Mouse (Mus musculus) forebrain, embryonic 12.5 days (tissue): ENCODE results near the gene Gm20715. TPM values are rescaled to one million over a fixed set of nuclear protein-coding genes. Genes with fewer than 3 reads are reported as not detected.
"Not testable (repeated sequence)": the region's sequence is repeated elsewhere in the genome, so short reads cannot be mapped to it uniquely, and the experiment has no call there.

Experiments used
- ATAC-seq: fragments of 200-750 bp; cut with Nextera tagmentation; 2 replicates; pipeline ENCODE4 v1.8.0; 2017; ENCODE audit warnings: moderate TSS enrichment; ENCODE audit not compliant: low FRiP score
- H3K27ac ChIP-seq: fragments of 300-500 bp; sonication (generic); 2 replicates; pipeline ENCODE4 v1.5.1; 2016; ENCODE audit warnings: mild to moderate bottlenecking
- H3K27me3 ChIP-seq: fragments of 300-500 bp; sonication (generic); 2 replicates; pipeline ENCODE4 v1.6.1; 2016; ENCODE audit warnings: mild to moderate bottlenecking
- H3K36me3 ChIP-seq: fragments of 300-500 bp; sonication (generic); replicated peaks from 2 replicates; pipeline ENCODE4 v1.6.1; 2016; ENCODE audit warnings: mild to moderate bottlenecking
- H3K4me1 ChIP-seq: fragments of 300-500 bp; sonication (generic); 2 replicates; pipeline ENCODE4 v1.6.1; 2016
- H3K4me2 ChIP-seq: fragments of 300-500 bp; sonication (generic); 2 replicates; pipeline ENCODE4 v1.6.1; 2016; ENCODE audit warnings: mild to moderate bottlenecking, moderate library complexity
- H3K4me3 ChIP-seq: fragments of 300-500 bp; sonication (generic); replicated peaks from 2 replicates; pipeline ENCODE4 v1.5.1; 2016; ENCODE audit warnings: mild to moderate bottlenecking
- H3K9ac ChIP-seq: fragments of 300-500 bp; sonication (generic); 2 replicates; pipeline ENCODE4 v1.6.1; 2016; ENCODE audit warnings: mild to moderate bottlenecking
- H3K9me3 ChIP-seq: fragments of 300-500 bp; sonication (generic); 2 replicates; pipeline ENCODE4 v1.6.1; 2016
- WGBS: fragments of 180-500 bp; shearing (Covaris S2); methylation state at CpG from one replicate; pipeline ENCODE4 v1.1.7; 2016; 5-methylcytosine and 5-hydroxymethylcytosine counted together
- polyA plus RNA-seq: library from polyadenylated mRNA; unstranded; fragments of >200 nt; fragmentation: Nextera tagmentation; extraction: Ambion mirVana; gene quantifications from 2 replicates; pipeline ENCODE4 v1.2.1, GENCODE M21; 2016

Gene Gm20715
- polyA plus RNA-seq, 1 experiment from 2014 or later: not detected

DNA sequence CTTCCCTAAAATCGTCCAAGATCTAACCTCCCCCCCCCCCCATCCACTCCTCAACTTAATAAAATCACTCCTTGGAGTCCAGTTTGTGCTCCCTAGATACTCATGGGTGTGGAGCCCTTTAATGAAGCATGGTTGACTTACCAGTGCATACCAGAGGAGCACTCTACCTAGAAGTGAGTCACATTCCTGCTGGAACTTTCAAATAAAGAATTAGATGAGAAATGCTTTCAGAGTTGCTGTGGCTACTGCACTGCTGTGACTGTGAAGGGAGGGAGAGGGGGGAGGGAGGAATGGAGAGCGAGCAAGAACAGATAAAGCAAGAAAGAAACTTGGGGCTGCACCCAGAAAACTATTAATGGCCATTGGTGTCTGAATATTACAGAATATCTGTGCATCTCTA is 31.1 kb downstream of the Gm20715 start:
- H3K9me3 ChIP-seq: no peaks in the 10 kb centered on the region
- WGBS: 77% methylated on average over 2 of the region's 2 CpGs

DNA sequence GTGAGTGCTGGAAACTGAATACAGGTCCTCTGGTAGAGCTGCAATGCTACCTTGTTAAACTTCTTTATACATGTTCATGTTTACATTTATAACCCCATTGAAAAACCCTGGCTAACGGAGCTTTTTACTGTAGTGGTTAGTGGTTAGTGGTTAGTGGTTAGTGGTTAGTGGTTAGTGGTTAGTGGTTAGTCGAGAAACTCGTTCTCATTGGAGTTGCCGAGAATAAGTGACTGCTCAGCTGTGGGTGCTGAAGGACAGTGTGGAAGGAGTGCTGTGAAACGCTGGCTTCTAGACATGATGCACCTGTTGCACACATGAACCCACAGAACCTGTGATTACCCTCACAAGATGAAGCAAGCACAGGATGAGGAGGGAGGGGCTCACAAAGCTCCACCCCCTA is 37.7 kb downstream of the Gm20715 start:
- Histone ChIP-seq H3K27ac (no peak overlapping the region), H3K9me3 (0 out of 2 replicates have a peak, but pooled peaks cover 5% of the 10 kb centered on the region), H3K36me3 (no peaks in the 10 kb centered on the region), H3K4me2 (no peak overlapping the region), H3K4me3 (no peak overlapping the region), H3K27me3 (no peaks in the 10 kb centered on the region), H3K9ac (no peak overlapping the region), H3K4me1 (no peaks in the 10 kb centered on the region)
- WGBS: 90% methylated on average over 5 of the region's 5 CpGs
- no peak for ATAC-seq

More for the DNA sequence above, 31.1 kb downstream of the Gm20715 start:
- no peak for ATAC-seq
- Histone ChIP-seq H3K4me2 (no peak overlapping the region), H3K27ac (no peak overlapping the region), H3K36me3 (no peaks in the 10 kb centered on the region), H3K9ac (no peak overlapping the region), H3K4me1 (no peaks in the 10 kb centered on the region), H3K4me3 (no peak overlapping the region), H3K27me3 (no peaks in the 10 kb centered on the region)

GRCm38 (mm10) chr7:6455868-6456267 is 45.8 kb downstream of the Gm20715 start, which contains the start of gene Olfr1336:
Gene Olfr1336 (plus strand): TSS chr7:6456168.
- no peaks in the 10 kb centered on the region for H3K36me3 ChIP-seq
- no peak within 1 kb of the TSS for H3K27ac ChIP-seq
- H3K9ac ChIP-seq: no peak within 1 kb of the TSS
- H3K27me3 ChIP-seq: no peaks in the 10 kb centered on the region
- H3K4me1 ChIP-seq: no peaks in the 10 kb centered on the region
- no peak for ATAC-seq
- H3K4me3 ChIP-seq: no peak within 1 kb of the TSS
- H3K9me3 ChIP-seq: peaks cover 2% of the 10 kb centered on the region; the same call in 1 of the 2 replicates
- no peak within 1 kb of the TSS for H3K4me2 ChIP-seq

DNA sequence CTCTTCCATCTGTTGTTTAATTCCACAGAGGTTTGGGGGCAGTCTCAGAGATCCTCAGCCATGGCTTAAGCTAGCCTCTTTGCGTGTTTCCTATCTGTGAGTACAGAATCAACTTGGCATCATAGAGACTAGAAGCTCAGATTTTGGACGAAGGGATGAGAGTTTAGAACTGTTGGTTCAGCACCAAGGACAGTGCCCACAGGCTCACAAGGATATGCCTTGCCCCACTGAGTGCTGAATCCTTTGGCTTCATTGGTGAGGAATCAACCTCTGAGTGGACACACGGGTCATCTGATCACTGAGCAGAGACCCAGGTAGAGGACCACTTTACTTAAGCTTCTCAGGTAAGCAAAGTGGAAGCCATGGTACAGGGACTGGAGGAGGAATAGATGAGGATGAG is 46.3 kb downstream of the Gm20715 start:
- Histone ChIP-seq H3K27me3 (no peaks in the 10 kb centered on the region), H3K4me1 (no peaks in the 10 kb centered on the region), H3K27ac (no peak overlapping the region), H3K9ac (no peak overlapping the region), H3K4me3 (no peak overlapping the region), H3K9me3 (peaks cover 5% of the 10 kb centered on the region; the same call in 1 of the 2 replicates), H3K4me2 (no peak overlapping the region), H3K36me3 (no peaks in the 10 kb centered on the region)
- ATAC-seq: no peak
- 55% methylated on average over 3 of the region's 3 CpGs for WGBS

GRCm38 (mm10) chr7:6466951-6467350 is 56.9 kb downstream of the Gm20715 start, which contains the start of gene Olfr1346:
Gene Olfr1346 (plus strand): TSS chr7:6467101.
- no peak for ATAC-seq
- Histone ChIP-seq H3K4me3 (no peak within 1 kb of the TSS), H3K4me2 (no peak within 1 kb of the TSS), H3K4me1 (no peaks in the 10 kb centered on the region), H3K9me3 (no peaks in the 10 kb centered on the region), H3K36me3 (no peaks in the 10 kb centered on the region), H3K27me3 (no peaks in the 10 kb centered on the region), H3K9ac (no peak within 1 kb of the TSS), H3K27ac (no peak within 1 kb of the TSS)

DNA sequence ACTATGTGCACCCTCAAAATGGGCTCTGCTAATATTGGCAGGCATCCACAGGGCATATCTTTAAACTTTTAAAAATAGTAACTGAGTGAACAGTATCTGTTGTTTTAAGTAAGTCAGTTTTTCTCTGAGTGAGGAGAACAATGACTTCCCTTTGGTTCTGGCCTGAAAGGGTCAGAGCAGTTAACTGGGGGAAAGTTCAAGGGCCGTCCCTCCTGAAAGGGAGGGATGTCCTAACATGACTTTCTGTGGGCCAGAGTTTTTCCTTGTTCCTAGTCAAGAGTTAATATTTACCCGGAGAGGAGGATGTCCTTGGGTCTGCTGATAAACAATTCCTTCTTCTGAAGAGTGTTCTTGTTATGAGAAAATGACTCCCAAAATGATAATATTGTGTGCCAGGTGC is 67.6 kb downstream of the Gm20715 start:
- H3K4me1 ChIP-seq, H3K9ac ChIP-seq, H3K4me3 ChIP-seq, H3K36me3 ChIP-seq, H3K4me2 ChIP-seq, H3K9me3 ChIP-seq, H3K27ac ChIP-seq, H3K27me3 ChIP-seq, ATAC-seq: not testable (repeated sequence)
- 85% methylated on average over 2 of the region's 2 CpGs for WGBS

DNA sequence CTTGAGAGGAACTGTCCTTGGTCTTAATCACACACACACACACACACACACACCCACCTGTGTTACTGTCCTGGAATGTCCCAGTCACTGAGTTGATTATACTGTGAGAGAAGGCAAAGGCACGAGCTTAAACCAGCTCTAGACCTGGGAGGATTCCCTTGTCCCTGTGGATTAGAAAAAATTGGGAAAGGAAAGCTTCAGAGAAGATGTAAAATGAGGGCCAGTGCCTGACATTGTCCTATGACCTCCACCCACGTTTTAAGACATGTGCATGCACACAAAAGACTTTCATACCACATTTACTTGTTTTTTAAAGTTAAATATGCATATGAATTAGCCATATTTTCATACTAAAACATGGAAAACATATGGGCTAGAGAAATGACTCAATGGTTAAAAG is 76.8 kb downstream of the Gm20715 start, which contains the start of gene Olfr5:
Olfr5 (minus strand) TSS at position 101 of the 400 bp plus-strand sequence.
- ATAC-seq: no peak
- Histone ChIP-seq H3K4me1 (no peaks in the 10 kb centered on the region), H3K4me2 (no peak within 1 kb of the TSS), H3K27ac (no peak within 1 kb of the TSS), H3K9me3 (peaks cover 16% of the 10 kb centered on the region; the same call in 1 of the 2 replicates), H3K4me3 (no peak within 1 kb of the TSS), H3K36me3 (no peaks in the 10 kb centered on the region), H3K9ac (no peak within 1 kb of the TSS), H3K27me3 (no peaks in the 10 kb centered on the region)
- WGBS: 38% methylated on average over 2 of the region's 2 CpGs

Other genes with a start within 250 kb of the Gm20715 start
- gene Zfp444, start 238.1 kb upstream of the Gm20715 start, polyA plus RNA-seq: 75.1 and 81.3 TPM in 2 replicates
- not detected in 2 replicates for gene Galp, start 213.2 kb upstream of the Gm20715 start, polyA plus RNA-seq
- gene Zscan5b, start 188.0 kb upstream of the Gm20715 start, polyA plus RNA-seq: not detected in 2 replicates
- not detected in 2 replicates for gene Epp13, start 157.6 kb upstream of the Gm20715 start, polyA plus RNA-seq
- 14.0 and 15.8 TPM in 2 replicates for gene Zfp667, start 123.7 kb upstream of the Gm20715 start, polyA plus RNA-seq
- 7.2 and 7.5 TPM in 2 replicates for gene Zfp583, start 79.0 kb upstream of the Gm20715 start, polyA plus RNA-seq
- 3.8 and 4.1 TPM in 2 replicates for gene Gm3854, start 66.5 kb upstream of the Gm20715 start, polyA plus RNA-seq
- gene Zfp78, start 47.0 kb upstream of the Gm20715 start, polyA plus RNA-seq: 2.8 TPM in 2 replicates
- gene Zfp28, start 27.0 kb upstream of the Gm20715 start, polyA plus RNA-seq: 15.2 and 15.8 TPM in 2 replicates
- gene Smim17, start 11.6 kb upstream of the Gm20715 start, polyA plus RNA-seq: 0.82 and 1.6 TPM in 2 replicates
- gene Olfr1344, start 28.4 kb downstream of the Gm20715 start, polyA plus RNA-seq: 0.11 TPM in 1 of 2 replicates, not detected in the other
- gene Olfr1336, start 45.9 kb downstream of the Gm20715 start, polyA plus RNA-seq: 0.03 TPM in 1 of 2 replicates, not detected in the other
- not detected in 2 replicates for gene Olfr1346, start 56.8 kb downstream of the Gm20715 start, polyA plus RNA-seq
- not detected in 2 replicates for gene Olfr5, start 76.7 kb downstream of the Gm20715 start, polyA plus RNA-seq
- gene Olfr1347, start 89.5 kb downstream of the Gm20715 start, polyA plus RNA-seq: not detected in 2 replicates
- gene Olfr1348, start 98.5 kb downstream of the Gm20715 start, polyA plus RNA-seq: not detected in 2 replicates
- gene Olfr1349, start 112.7 kb downstream of the Gm20715 start, polyA plus RNA-seq: not detected in 2 replicates
- not detected in 2 replicates for gene Olfr1350, start 154.6 kb downstream of the Gm20715 start, polyA plus RNA-seq